Mouse (Mus musculus) left cerebral cortex, postnatal 10 days (tissue): ENCODE results near the gene Catsper2. TPM values are rescaled to one million over a fixed set of nuclear protein-coding genes. Genes with fewer than 3 reads are reported as not detected.

Experiments
- DNase-seq, 2 experiments: peaks; one replicate each; pipeline ENCODE4 v3.0.0; 2021 to 2022; ENCODE audit warnings: low spot score in 2 of 2, mixed read lengths in 1 of 2; ENCODE audit errors: extremely low spot score in 1 of 2
- intact Hi-C: fragments of 180-260 bp; cut with DNase I; formaldehyde crosslinking; loops from one replicate; pipeline ENCODE4 v1.15.1; 2025
- microRNA-seq: library from miRNA; unstranded; fragments of <30 nt; microRNA quantifications from one replicate; pipeline ENCODE4 v1.2.0, GENCODE M21; 2022
- total RNA-seq, 2 experiments: library from RNA; stranded (reverse); gene quantifications; 2 replicates each; pipeline ENCODE4 v1.2.3; 2021

Catsper2 gene
- total RNA-seq, 2 experiments from 2014 or later, result 4.5 to 4.8 TPM

DNA sequence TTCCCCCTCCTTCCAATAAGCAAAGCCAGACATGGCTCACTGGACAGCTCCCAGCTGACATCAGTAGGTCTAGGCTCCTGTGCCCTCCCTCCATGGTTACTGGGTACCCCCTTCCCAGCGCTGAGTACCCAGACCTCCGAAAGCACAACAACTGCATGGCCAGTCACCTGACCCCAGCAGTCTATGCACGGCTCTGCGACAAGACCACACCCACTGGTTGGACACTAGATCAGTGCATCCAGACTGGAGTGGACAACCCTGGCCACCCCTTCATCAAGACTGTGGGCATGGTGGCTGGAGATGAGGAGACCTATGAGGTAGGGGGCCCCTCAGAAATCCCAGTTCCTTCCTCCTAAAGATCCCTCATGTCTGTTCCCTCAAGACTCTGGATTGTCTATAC, 54.1 kb downstream of the Catsper2 start:
- no peak for DNase-seq
- intact Hi-C loops, result loop anchor here (5.0 kb wide), 1 partner anchor 38 kb away; no protein-coding TSS in a partner anchor

DNA sequence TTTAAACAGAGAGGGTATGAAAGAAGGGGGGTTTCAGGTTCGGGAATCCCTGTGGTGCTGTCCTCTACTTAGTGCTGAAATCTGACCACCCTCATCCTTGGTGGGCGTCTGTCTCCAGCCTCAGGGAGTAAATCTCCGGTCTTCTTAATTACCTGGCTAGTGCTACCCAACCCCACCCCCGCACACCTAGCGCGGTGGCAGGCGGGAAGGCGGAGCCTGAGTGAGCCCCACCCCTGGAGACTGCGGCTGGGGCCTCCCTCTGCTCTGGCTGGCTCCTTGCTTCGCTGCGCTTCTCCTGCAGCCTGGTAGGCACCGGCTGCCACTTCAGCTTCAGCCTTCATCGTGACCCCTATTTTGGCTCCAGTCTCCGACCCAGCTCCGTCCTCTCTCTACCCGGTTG, 55.2 kb downstream of the Catsper2 start:
- intact Hi-C loops, result loop anchor here (5.0 kb wide), 1 partner anchor 39 kb away; no protein-coding TSS in a partner anchor
- peak; percentile 70 to 84 for DNase-seq

DNA sequence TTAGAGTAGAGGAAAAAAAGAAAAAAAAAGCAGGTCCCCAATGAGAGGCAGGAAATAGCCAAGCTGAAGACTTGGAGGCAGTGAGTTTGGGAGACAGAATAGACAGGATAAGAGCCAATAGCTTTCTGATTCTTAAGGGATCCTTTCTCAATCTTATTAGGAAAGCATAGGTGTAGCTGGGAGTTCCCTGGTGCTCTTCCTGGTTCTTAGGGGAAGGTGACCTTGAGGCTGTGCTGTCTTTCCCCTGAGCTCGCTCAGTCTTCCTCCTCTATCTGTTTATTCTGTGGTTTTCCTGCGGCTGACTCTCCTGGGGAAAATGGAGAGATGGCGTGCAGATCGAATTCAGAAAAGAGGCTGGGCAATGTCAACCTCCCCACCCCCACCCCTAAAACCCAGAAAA, 55.6 kb downstream of the Catsper2 start:
- intact Hi-C loops, result loop anchor here (5.0 kb wide), 1 partner anchor 39 kb away; no protein-coding TSS in a partner anchor
- DNase-seq, result no peak

DNA sequence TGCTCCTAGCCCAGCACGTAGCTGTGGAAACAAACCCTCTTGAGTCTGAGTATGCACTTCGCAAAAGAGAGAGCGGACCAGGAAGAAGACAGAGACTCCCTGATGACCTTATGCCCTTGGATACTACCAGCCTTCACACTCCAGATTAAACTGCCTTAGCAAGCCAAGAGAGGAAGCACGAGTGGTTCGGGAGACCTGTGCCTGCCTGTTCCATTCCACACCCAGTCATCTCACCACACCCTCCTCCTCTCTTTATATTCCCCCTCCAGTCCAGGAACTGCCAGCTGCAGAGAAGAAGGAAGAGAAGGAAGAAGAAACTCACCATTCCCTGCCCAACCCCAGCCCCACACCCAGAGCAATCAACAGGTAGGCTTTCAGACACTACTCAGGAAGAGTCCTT, 56.1 kb downstream of the Catsper2 start, which contains the start of gene Ckmt1:
Ckmt1 (plus strand) TSS at position 221 of the 400 bp plus-strand sequence.
- intact Hi-C loops, result loop anchor here (5.0 kb wide), 1 partner anchor 40 kb away; no protein-coding TSS in a partner anchor
- DNase-seq, result no peak

DNA sequence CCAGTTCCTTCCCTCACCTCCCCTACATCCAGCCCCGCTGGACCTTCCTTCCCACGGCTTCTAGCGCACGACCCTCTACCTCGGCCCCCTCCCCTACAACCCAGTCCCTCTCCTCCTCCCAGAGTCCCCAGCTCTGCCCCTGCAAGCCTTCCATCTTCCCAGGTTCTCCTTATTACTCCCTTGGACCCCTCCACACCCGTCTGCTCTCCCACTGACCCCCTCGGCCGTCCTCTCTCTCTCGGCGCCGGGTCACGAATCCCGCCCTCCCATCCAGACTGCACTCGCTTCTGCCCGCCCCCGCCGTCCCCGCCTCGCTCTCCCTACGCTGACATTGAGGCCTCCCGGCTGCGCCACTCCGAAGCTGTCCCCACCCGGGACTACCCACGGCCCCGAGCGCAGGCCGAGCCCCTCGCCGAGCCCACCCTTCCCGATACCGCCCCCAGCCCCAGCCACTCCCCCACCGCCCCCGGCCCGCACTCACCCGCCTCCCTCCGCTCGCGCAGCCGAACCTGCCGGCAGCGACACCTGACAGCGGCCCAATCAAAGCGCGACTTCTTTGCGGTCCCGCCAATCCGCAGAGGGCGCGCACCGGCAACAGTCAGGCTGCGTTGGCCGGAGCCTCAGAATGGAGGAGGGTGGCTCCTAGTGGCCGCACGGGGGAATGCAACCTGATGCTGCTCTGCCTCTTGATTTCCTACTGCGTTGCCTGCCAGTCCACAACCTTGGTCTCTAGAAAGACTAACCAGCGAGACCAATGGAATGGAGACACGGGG, 58.6 kb downstream of the Catsper2 start, which contains the start of gene Ppip5k1:
Ppip5k1 (minus strand) TSS at position 577 of the 773 bp plus-strand sequence.
- DNase-seq, result peak; percentile 98
- intact Hi-C loops, result loop anchor here (5.0 kb wide), 1 partner anchor 42 kb away; no protein-coding TSS in a partner anchor

DNA sequence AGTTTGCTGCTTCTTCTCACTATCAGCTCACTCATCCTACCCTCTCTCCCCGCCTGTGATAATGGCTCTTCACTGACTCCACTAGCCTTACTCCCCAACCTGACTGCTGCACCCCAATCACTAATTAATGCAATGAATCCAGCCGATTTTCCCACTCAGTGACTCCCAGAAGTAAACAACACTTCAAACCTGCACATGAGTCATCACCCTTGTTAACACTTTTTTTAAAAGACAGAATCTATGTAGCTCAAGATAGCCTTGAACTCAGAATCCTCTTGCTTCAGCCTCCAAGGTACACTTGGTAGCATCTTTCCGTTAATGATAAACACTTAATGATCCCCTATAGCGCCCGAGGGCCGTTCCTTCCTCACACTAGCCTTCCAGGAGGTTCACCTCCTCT, 59.2 kb downstream of the Catsper2 start:
- intact Hi-C loops, result no loop called here
- no peak for DNase-seq

DNA sequence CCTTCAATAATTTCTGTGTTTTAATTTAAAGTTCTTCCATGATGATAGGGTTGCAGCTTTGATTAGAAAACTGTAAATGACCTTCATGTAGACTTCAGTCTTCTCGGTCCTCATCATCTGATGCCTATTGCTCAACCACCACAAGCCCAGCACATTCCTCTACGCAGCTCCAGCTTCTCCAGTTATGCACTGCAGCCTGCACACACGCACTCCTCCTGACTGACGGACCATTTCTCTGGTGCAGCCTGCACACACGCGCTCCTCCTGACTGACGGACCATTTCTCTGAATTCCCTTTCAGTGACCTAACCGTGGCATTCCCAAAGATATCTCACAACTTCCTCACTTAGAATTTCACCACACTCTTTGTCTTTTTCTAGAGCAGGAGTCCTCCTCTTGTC, 60.4 kb downstream of the Catsper2 start:
- intact Hi-C loops, result no loop called here
- no peak for DNase-seq

Small RNA genes within 50 kb of the gene (microRNA-seq; reads per million reads assigned to microRNA genes)
- not detected for gene Gm22953

Other genes with a start within 250 kb of the Catsper2 start
- 10 to 100 TPM; 31.8 to 32.2 TPM for gene Tubgcp4, start 243.1 kb downstream of the Catsper2 start, total RNA-seq
- gene Zscan29, start 242.7 kb downstream of the Catsper2 start, total RNA-seq, result 1 to 10 TPM; 4.7 to 5.7 TPM
- 100 to 1,000 TPM; 173 to 183 TPM for gene Trp53bp1, start 142.4 kb downstream of the Catsper2 start, total RNA-seq
- 100 to 1,000 TPM; 391 to 400 TPM for gene Map1a, start 124.2 kb downstream of the Catsper2 start, total RNA-seq
- gene Ppip5k1, start 58.4 kb downstream of the Catsper2 start, total RNA-seq, result 10 to 100 TPM; 50.4 to 55.7 TPM
- gene Ckmt1, start 56.1 kb downstream of the Catsper2 start, total RNA-seq, result 100 to 1,000 TPM; 311 to 312 TPM
- gene Strc, start 26.6 kb downstream of the Catsper2 start, total RNA-seq, result not detected
- 100 to 1,000 TPM; 198 to 214 TPM for gene Pdia3, start within 50 bp of the Catsper2 start, total RNA-seq
- not detected for gene Ell3, start 30.5 kb upstream of the Catsper2 start, total RNA-seq
- 100 to 1,000 TPM; 129 to 153 TPM for gene Serf2, start 35.4 kb upstream of the Catsper2 start, total RNA-seq
- 10 to 100 TPM; 23.7 to 25.8 TPM for gene Hypk, start 39.5 kb upstream of the Catsper2 start, total RNA-seq
- gene Serinc4, start 43.0 kb upstream of the Catsper2 start, total RNA-seq, result 1 to 10 TPM; 1.2 to 1.3 TPM
- gene Mfap1b, start 60.3 kb upstream of the Catsper2 start, total RNA-seq, result 10 to 100 TPM; 35.1 to 37.0 TPM
- 10 to 100 TPM; 31.2 to 32.7 TPM for gene Mfap1a, start 92.9 kb upstream of the Catsper2 start, total RNA-seq
- 1 to 10 TPM; 4.2 to 4.4 TPM for gene Wdr76, start 92.9 kb upstream of the Catsper2 start, total RNA-seq